Mouse (Mus musculus): Measurements from ENCODE around the gene Lzts2.

The Lzts2 gene

GRCm38 (mm10) chr19:45003740-45004516 lies 10.3 kb upstream of the Lzts2 start:
- no peak for DNase-seq (ENCODE audit: low spot score)

- DNase-seq (ENCODE audit: low spot score) = peak; percentile 86
Observed at GRCm38 (mm10) chr19:45005444-45005843, 8.8 kb upstream of the Lzts2 start, which contains the start of gene Twnk. Gene Twnk, plus strand, starts transcription at chr19:45005663.

GRCm38 (mm10) chr19:45005957-45006712 lies 8.1 kb upstream of the Lzts2 start, which contains the start of gene Mrpl43:
Gene Mrpl43, minus strand, starts transcription at chr19:45006442.
- DNase-seq (ENCODE audit: low spot score) = peak; percentile 99

GRCm38 (mm10) chr19:45007021-45007420 lies 7.2 kb upstream of the Lzts2 start:
- DNase-seq (ENCODE audit: low spot score) = no peak

GRCm38 (mm10) chr19:45007425-45008191 lies 6.6 kb upstream of the Lzts2 start:
- DNase-seq (ENCODE audit: low spot score) = no peak

- DNase-seq (ENCODE audit: low spot score) = no peak
Observed at GRCm38 (mm10) chr19:45010646-45011045, 3.6 kb upstream of the Lzts2 start.

- peak; percentile 49 for DNase-seq (ENCODE audit: low spot score)
Observed at GRCm38 (mm10) chr19:45012219-45012618, 2.0 kb upstream of the Lzts2 start.

- no peak for DNase-seq (ENCODE audit: low spot score)
Observed at GRCm38 (mm10) chr19:45012636-45013035, 1.6 kb upstream of the Lzts2 start.

- no peak for DNase-seq (ENCODE audit: low spot score)
Observed at GRCm38 (mm10) chr19:45013581-45014225, 511 bp upstream of the Lzts2 start.

- DNase-seq (ENCODE audit: low spot score) = peak; percentile 84
Observed at GRCm38 (mm10) chr19:45014981-45015402, 778 bp downstream of the Lzts2 start.

GRCm38 (mm10) chr19:45015518-45016281 lies 1.5 kb downstream of the Lzts2 start:
- peak; percentile 83 for DNase-seq (ENCODE audit: low spot score)

- peak; percentile 91 for DNase-seq (ENCODE audit: low spot score)
Observed at GRCm38 (mm10) chr19:45016341-45017215, 2.4 kb downstream of the Lzts2 start.

- DNase-seq (ENCODE audit: low spot score) = peak; percentile 93
Observed at GRCm38 (mm10) chr19:45017216-45017771, 3.1 kb downstream of the Lzts2 start.

GRCm38 (mm10) chr19:45017909-45018308 lies 3.7 kb downstream of the Lzts2 start:
- DNase-seq (ENCODE audit: low spot score) = peak; percentile 95

- no peak for DNase-seq (ENCODE audit: low spot score)
Observed at GRCm38 (mm10) chr19:45018351-45018831, 4.2 kb downstream of the Lzts2 start.

- no peak for DNase-seq (ENCODE audit: low spot score)
Observed at GRCm38 (mm10) chr19:45020348-45020747, 6.1 kb downstream of the Lzts2 start.

GRCm38 (mm10) chr19:45021362-45021761 lies 7.1 kb downstream of the Lzts2 start:
- no peak for DNase-seq (ENCODE audit: low spot score)

- no peak for DNase-seq (ENCODE audit: low spot score)
Observed at GRCm38 (mm10) chr19:45023993-45024392, 9.8 kb downstream of the Lzts2 start.

- no peak for DNase-seq (ENCODE audit: low spot score)
Observed at GRCm38 (mm10) chr19:45024775-45025174, 10.6 kb downstream of the Lzts2 start.

Measured in testis, postnatal 10 days (tissue).